Comparison of ENCODE assay signal across 8 mouse cellular contexts in genomic region chr5:35379815-35380214, GRCm38 (mm10). TPM values are rescaled to one million over a fixed set of nuclear protein-coding genes. Genes with fewer than 3 reads are reported as not detected.
DNase-seq lines count a peak whose midpoint lies in the region; ATAC-seq lines count a peak whose summit lies in the region.

No protein-coding gene starts in this region.

- ATAC-seq in common myeloid progenitor, adult 5-6 weeks (replicated peaks; ENCODE audit: low read depth, poor library complexity, severe bottlenecking): 0 out of 2 replicates have a peak, but pooled peaks have one; percentile 29
- no peak; the same call in 1 of the 2 replicates for ATAC-seq in granulocyte monocyte progenitor cell, adult 5-6 weeks (replicated peaks; ENCODE audit: poor library complexity, severe bottlenecking)

- peak; percentile 16 to 45 for DNase-seq in cerebellum, adult 18-20 months
- no peak for DNase-seq in cerebellum, adult 9-11 months
- DNase-seq in layer of hippocampus, adult 11-12 months (ENCODE audit: low spot score): peak; percentile 45
- no peak for DNase-seq in layer of hippocampus, adult 9-11 months
- peak; percentile 13 to 20 for DNase-seq in B cell, adult 2 months
- DNase-seq in lung, postnatal 10 days: peak; percentile 42

RNA-seq across cellular contexts. Expression of gene Hmx1, which starts 9.1 kb away (rescaled TPM):
- not detected in 2 replicates for total RNA-seq in common myeloid progenitor, adult 5-6 weeks (2017)
- total RNA-seq in granulocyte monocyte progenitor cell, adult 5-6 weeks (2014; fragmentation: Nextera tagmentation): not detected in 2 replicates
- not detected in 2 replicates for total RNA-seq in granulocyte monocyte progenitor cell, adult 5-6 weeks (2017)

Comparison
In these comparisons a context has a peak if more than half of its experiments do, and no peak if none do; other contexts are left out.
1. DNase-seq: peak in cerebellum, adult 18-20 months (2 of 2), layer of hippocampus, adult 11-12 months (single experiment), B cell, adult 2 months (2 of 2) and lung, postnatal 10 days (single experiment); none in cerebellum, adult 9-11 months (single experiment) and layer of hippocampus, adult 9-11 months (single experiment).